Mouse (Mus musculus) layer of hippocampus, adult 8-10 months (tissue): ENCODE measurements around the gene Fxr1. TPM values are rescaled to one million over a fixed set of nuclear protein-coding genes. Genes with fewer than 3 reads are reported as not detected.
A peak's percentile ranks its signal among the peaks of the same experiment; 100 is the strongest.
"Not testable (repeated sequence)": the region's sequence is repeated elsewhere in the genome, so short reads cannot be mapped to it uniquely, and the experiment has no call there.

Source experiments
- DNase-seq, 2 experiments: peaks; one replicate each; pipeline ENCODE4 v3.0.0; 2022; ENCODE audit warnings: low spot score in 2 of 2
- total RNA-seq, 4 experiments: library from RNA; stranded (reverse); gene quantifications; 2 replicates each; pipeline ENCODE4 v1.2.4; 2022

The Fxr1 gene
- total RNA-seq, 4 experiments from 2014 or later: 77.0 to 94.6 (median 88.5) TPM

- DNase-seq: no peak
Measured at GRCm38 (mm10) chr3:34041990-34042389, 22.2 kb downstream of the Fxr1 start.

- no peak for DNase-seq
Measured at GRCm38 (mm10) chr3:34062352-34062751, 42.6 kb downstream of the Fxr1 start.

- DNase-seq: not testable (repeated sequence)
Measured at GRCm38 (mm10) chr3:34068943-34069342, 49.2 kb downstream of the Fxr1 start.

- DNase-seq: no peak
Measured at GRCm38 (mm10) chr3:34072726-34073125, 53.0 kb downstream of the Fxr1 start.

GRCm38 (mm10) chr3:34076058-34076759 is 56.5 kb downstream of the Fxr1 start:
- no peak for DNase-seq

GRCm38 (mm10) chr3:34080900-34081662 is 61.3 kb downstream of the Fxr1 start, which contains the start of gene Dnajc19:
Dnajc19 (minus strand) TSS chr3:34081321.
- DNase-seq: peak; percentile 88 to 96

GRCm38 (mm10) chr3:34081929-34082328 is 62.2 kb downstream of the Fxr1 start:
- DNase-seq: no peak

GRCm38 (mm10) chr3:34083655-34084054 is 63.9 kb downstream of the Fxr1 start:
- no peak for DNase-seq

- DNase-seq: no peak
Measured at GRCm38 (mm10) chr3:34102891-34103290, 83.1 kb downstream of the Fxr1 start.

- DNase-seq: no peak
Measured at GRCm38 (mm10) chr3:34103902-34104672, 84.3 kb downstream of the Fxr1 start.

GRCm38 (mm10) chr3:34106421-34106820 is 86.7 kb downstream of the Fxr1 start:
- no peak for DNase-seq

- DNase-seq: no peak
Measured at GRCm38 (mm10) chr3:34107631-34108030, 87.9 kb downstream of the Fxr1 start.

- DNase-seq: no peak
Measured at GRCm38 (mm10) chr3:34111941-34112685, 92.4 kb downstream of the Fxr1 start.

- DNase-seq: no peak
Measured at GRCm38 (mm10) chr3:34115806-34116205, 96.1 kb downstream of the Fxr1 start.

- no peak for DNase-seq
Measured at GRCm38 (mm10) chr3:34119869-34120268, 100.1 kb downstream of the Fxr1 start.

Other genes with a start within 250 kb of the Fxr1 start
- gene Ttc14, start 220.1 kb upstream of the Fxr1 start, total RNA-seq: 100 to 1,000 TPM in 1 of 4 experiments, 10 to 100 TPM in 3; 70.9 to 101 (median 79.0) TPM
- 10 to 100 TPM; 22.9 to 30.3 (median 27.3) TPM for gene Ccdc39, start 175.6 kb upstream of the Fxr1 start, total RNA-seq
- gene Dnajc19, start 61.4 kb downstream of the Fxr1 start, total RNA-seq: 10 to 100 TPM; 41.3 to 59.3 (median 53.6) TPM